Mouse (Mus musculus) liver (tissue): ENCODE results near the gene Ctnna3.

Experiments used
- DNase-seq: peaks from one replicate; pipeline ENCODE4 v3.0.0-alpha.2; 2020; ENCODE audit warnings: mixed read lengths

Ctnna3 gene

GRCm38 (mm10) chr10:63714151-63714550 is 284.3 kb downstream of the Ctnna3 start:
- DNase-seq, result no peak

- no peak for DNase-seq
Observed at GRCm38 (mm10) chr10:63768871-63769270, 339.0 kb downstream of the Ctnna3 start.

- no peak for DNase-seq
Observed at GRCm38 (mm10) chr10:63771656-63772055, 341.8 kb downstream of the Ctnna3 start.

- DNase-seq, result no peak
Observed at GRCm38 (mm10) chr10:63772074-63772473, 342.2 kb downstream of the Ctnna3 start.

GRCm38 (mm10) chr10:63781948-63782347 is 352.1 kb downstream of the Ctnna3 start:
- no peak for DNase-seq

GRCm38 (mm10) chr10:63784808-63785535 is 355.1 kb downstream of the Ctnna3 start:
- DNase-seq, result no peak

GRCm38 (mm10) chr10:63786390-63786789 is 356.5 kb downstream of the Ctnna3 start:
- no peak for DNase-seq

- DNase-seq, result no peak
Observed at GRCm38 (mm10) chr10:63803909-63804308, 374.0 kb downstream of the Ctnna3 start.

- no peak for DNase-seq
Observed at GRCm38 (mm10) chr10:63805551-63805950, 375.7 kb downstream of the Ctnna3 start.

- DNase-seq, result no peak
Observed at GRCm38 (mm10) chr10:63806254-63806653, 376.4 kb downstream of the Ctnna3 start.

- no peak for DNase-seq
Observed at GRCm38 (mm10) chr10:63810043-63810617, 380.2 kb downstream of the Ctnna3 start.

- no peak for DNase-seq
Observed at GRCm38 (mm10) chr10:63839011-63839410, 409.1 kb downstream of the Ctnna3 start.

GRCm38 (mm10) chr10:63851946-63852345 is 422.0 kb downstream of the Ctnna3 start:
- no peak for DNase-seq

- DNase-seq, result no peak
Observed at GRCm38 (mm10) chr10:63869123-63869522, 439.2 kb downstream of the Ctnna3 start.

GRCm38 (mm10) chr10:63880462-63880903 is 450.6 kb downstream of the Ctnna3 start:
- DNase-seq, result no peak

GRCm38 (mm10) chr10:63886449-63887088 is 456.7 kb downstream of the Ctnna3 start:
- no peak for DNase-seq

- DNase-seq, result no peak
Observed at GRCm38 (mm10) chr10:63894612-63895011, 464.7 kb downstream of the Ctnna3 start.

GRCm38 (mm10) chr10:63899891-63900290 is 470.0 kb downstream of the Ctnna3 start:
- DNase-seq, result no peak

- no peak for DNase-seq
Observed at GRCm38 (mm10) chr10:63908878-63909277, 479.0 kb downstream of the Ctnna3 start.

- DNase-seq, result no peak
Observed at GRCm38 (mm10) chr10:63927334-63927733, 497.4 kb downstream of the Ctnna3 start, which contains the start of gene Gm10118. Gm10118 (minus strand) TSS chr10:63927434.

- DNase-seq, result no peak
Observed at GRCm38 (mm10) chr10:63933946-63934345, 504.0 kb downstream of the Ctnna3 start.

- DNase-seq, result no peak
Observed at GRCm38 (mm10) chr10:63945534-63945933, 515.6 kb downstream of the Ctnna3 start.

GRCm38 (mm10) chr10:63947266-63947665 is 517.4 kb downstream of the Ctnna3 start:
- no peak for DNase-seq

- DNase-seq, result no peak
Observed at GRCm38 (mm10) chr10:63950867-63951266, 521.0 kb downstream of the Ctnna3 start.
